ENCODE assay signal across 26 mouse cellular contexts in genomic region chr11:32160341-32160740, GRCm38 (mm10). TPM values are rescaled to one million over a fixed set of nuclear protein-coding genes. Genes with fewer than 3 reads are reported as not detected.
DNase-seq lines count a peak whose midpoint lies in the region; ATAC-seq lines count a peak whose summit lies in the region.
"Had no signal": no experiment of that assay in that cellular context is flagged by ENCODE, and none has a peak within 500 bp of the region (broad histone marks: within the 10 kb centered on the region; RNA-seq: fewer than 3 reads in every experiment).

No protein-coding gene starts in this region.

- 0 out of 2 replicates have a peak overlapping the region, but pooled peaks have one; percentile 7 for H3K9ac ChIP-seq in forebrain, embryonic 13.5 days
- H3K9ac ChIP-seq in forebrain, embryonic 12.5 days, result no peak overlapping the region
- no peak overlapping the region for H3K9ac ChIP-seq in kidney, embryonic 15.5 days
- no peak overlapping the region for H3K9ac ChIP-seq in forebrain, embryonic 15.5 days (replicated peaks)
- no peak overlapping the region for H3K9ac ChIP-seq in midbrain, embryonic 14.5 days (replicated peaks; ENCODE audit: low read length)
- H3K9ac ChIP-seq in intestine, embryonic 16.5 days (ENCODE audit: low read depth, low read length), result no peak overlapping the region
- H3K9ac ChIP-seq: embryonic facial prominence, embryonic 13.5 days; heart, embryonic 12.5 days; limb, embryonic 13.5 days; liver, embryonic 13.5 days; neural tube, embryonic 12.5 days had no signal

- H3K27ac ChIP-seq in forebrain, embryonic 13.5 days, result peak overlapping the region; percentile 99
- H3K27ac ChIP-seq in forebrain, embryonic 12.5 days, result no peak overlapping the region
- H3K27ac ChIP-seq in kidney, embryonic 15.5 days, result peak overlapping the region; percentile 41
- H3K27ac ChIP-seq in forebrain, embryonic 15.5 days (replicated peaks), result peak overlapping the region; percentile 98
- H3K27ac ChIP-seq in midbrain, embryonic 14.5 days (replicated peaks; ENCODE audit: low read depth, low read length), result peak overlapping the region; percentile 91
- no peak overlapping the region for H3K27ac ChIP-seq in intestine, embryonic 16.5 days (ENCODE audit: low read length)
- H3K27ac ChIP-seq: embryonic facial prominence, embryonic 13.5 days; kidney, postnatal 0 days; limb, embryonic 13.5 days; liver, embryonic 13.5 days; neural tube, embryonic 12.5 days had no signal

- no peaks in the 10 kb centered on the region for H3K36me3 ChIP-seq in forebrain, embryonic 13.5 days (ENCODE audit: poor library complexity, severe bottlenecking)
- H3K36me3 ChIP-seq in forebrain, embryonic 12.5 days (replicated peaks), result no peaks in the 10 kb centered on the region
- no peaks in the 10 kb centered on the region for H3K36me3 ChIP-seq in kidney, embryonic 15.5 days
- H3K36me3 ChIP-seq in forebrain, embryonic 15.5 days, result no peaks in the 10 kb centered on the region
- H3K36me3 ChIP-seq in midbrain, embryonic 14.5 days (ENCODE audit: control insufficient read depth, insufficient read depth, low read length), result no peaks in the 10 kb centered on the region
- no peaks in the 10 kb centered on the region for H3K36me3 ChIP-seq in intestine, embryonic 16.5 days (ENCODE audit: control insufficient read depth, insufficient read depth, low read length)
- H3K36me3 ChIP-seq: embryonic facial prominence, embryonic 13.5 days; heart, embryonic 12.5 days; limb, embryonic 13.5 days; liver, embryonic 13.5 days; neural tube, embryonic 12.5 days had no signal

- no peaks in the 10 kb centered on the region for H3K27me3 ChIP-seq in forebrain, embryonic 13.5 days
- peaks cover 15% of the 10 kb centered on the region; the same call in 1 of the 2 replicates for H3K27me3 ChIP-seq in forebrain, embryonic 12.5 days
- peaks cover 22% of the 10 kb centered on the region for H3K27me3 ChIP-seq in kidney, embryonic 15.5 days
- H3K27me3 ChIP-seq in forebrain, embryonic 15.5 days, result no peaks in the 10 kb centered on the region
- H3K27me3 ChIP-seq in midbrain, embryonic 14.5 days (ENCODE audit: control insufficient read depth, insufficient read depth, low read length), result no peaks in the 10 kb centered on the region
- H3K27me3 ChIP-seq in intestine, embryonic 16.5 days (replicated peaks; ENCODE audit: control insufficient read depth, insufficient read depth, low read length), result no peaks in the 10 kb centered on the region
- H3K27me3 ChIP-seq: neural tube, embryonic 12.5 days had no signal

- DNase-seq in kidney, postnatal 25 days, result no peak
- DNase-seq in midbrain, embryonic 14.5 days, result no peak
- DNase-seq in thymus, postnatal 25 days, result no peak
- DNase-seq: adrenal gland, postnatal 10 days; cerebellum, adult 2 months; cerebellum, postnatal 36 days; embryo, embryonic 11 days; heart, postnatal 14 days; kidney, adult 11 months; liver, embryonic 13.5 days; lung, adult 2 months; lung, postnatal 14 days; right cerebral cortex, adult 18-20 months; right cerebral cortex, postnatal 4 days; thymus, postnatal 36 days had no signal

- no peak overlapping the region for H3K4me3 ChIP-seq in forebrain, embryonic 13.5 days
- H3K4me3 ChIP-seq in forebrain, embryonic 12.5 days (replicated peaks), result no peak overlapping the region
- no peak overlapping the region for H3K4me3 ChIP-seq in kidney, embryonic 15.5 days (replicated peaks)
- no peak overlapping the region for H3K4me3 ChIP-seq in forebrain, embryonic 15.5 days
- H3K4me3 ChIP-seq in midbrain, embryonic 14.5 days (replicated peaks; ENCODE audit: low read depth, low read length), result no peak overlapping the region
- H3K4me3 ChIP-seq in intestine, embryonic 16.5 days (ENCODE audit: low read length), result no peak overlapping the region
- H3K4me3 ChIP-seq: embryonic facial prominence, embryonic 13.5 days; erythroblast, embryonic 14.5 days; heart, embryonic 12.5 days; limb, embryonic 13.5 days; liver, embryonic 13.5 days; neural tube, embryonic 12.5 days had no signal

- ATAC-seq in forebrain, embryonic 13.5 days, result no peak
- no peak for ATAC-seq in forebrain, embryonic 12.5 days (ENCODE audit: low FRiP score)
- ATAC-seq in kidney, embryonic 15.5 days (replicated peaks; ENCODE audit: low FRiP score), result no peak
- no peak for ATAC-seq in forebrain, embryonic 15.5 days (replicated peaks)
- ATAC-seq in midbrain, embryonic 14.5 days (ENCODE audit: low FRiP score, low TSS enrichment), result no peak
- no peak for ATAC-seq in intestine, embryonic 16.5 days

- peaks cover 65% of the 10 kb centered on the region for H3K4me1 ChIP-seq in forebrain, embryonic 13.5 days
- peaks cover 43% of the 10 kb centered on the region for H3K4me1 ChIP-seq in forebrain, embryonic 12.5 days
- H3K4me1 ChIP-seq in kidney, embryonic 15.5 days, result peaks cover 19% of the 10 kb centered on the region
- peaks cover 65% of the 10 kb centered on the region for H3K4me1 ChIP-seq in forebrain, embryonic 15.5 days
- peaks cover 46% of the 10 kb centered on the region for H3K4me1 ChIP-seq in midbrain, embryonic 14.5 days (ENCODE audit: control insufficient read depth, insufficient read depth, low read length)
- H3K4me1 ChIP-seq in intestine, embryonic 16.5 days (ENCODE audit: control insufficient read depth, insufficient read depth, low read length), result no peaks in the 10 kb centered on the region
- H3K4me1 ChIP-seq: liver, embryonic 13.5 days had no signal

- WGBS in forebrain, embryonic 13.5 days, result 68% methylated on average over 7 of the region's 7 CpGs
- 79% methylated on average over 7 of the region's 7 CpGs for WGBS in forebrain, embryonic 12.5 days
- 72% methylated on average over 7 of the region's 7 CpGs for WGBS in kidney, embryonic 15.5 days
- WGBS in forebrain, embryonic 15.5 days, result 69% methylated on average over 7 of the region's 7 CpGs
- 66% methylated on average over 7 of the region's 7 CpGs for WGBS in midbrain, embryonic 14.5 days
- 77% methylated on average over 7 of the region's 7 CpGs for WGBS in intestine, embryonic 16.5 days

- no peak overlapping the region for H3K4me2 ChIP-seq in forebrain, embryonic 13.5 days
- H3K4me2 ChIP-seq in forebrain, embryonic 12.5 days, result no peak overlapping the region
- H3K4me2 ChIP-seq in kidney, embryonic 15.5 days, result no peak overlapping the region
- no peak overlapping the region for H3K4me2 ChIP-seq in forebrain, embryonic 15.5 days (replicated peaks)
- H3K4me2 ChIP-seq in midbrain, embryonic 14.5 days (ENCODE audit: low read length), result no peak overlapping the region
- no peak overlapping the region for H3K4me2 ChIP-seq in intestine, embryonic 16.5 days (ENCODE audit: low read depth, low read length)
- H3K4me2 ChIP-seq: embryonic facial prominence, embryonic 13.5 days; heart, embryonic 12.5 days; limb, embryonic 13.5 days; liver, embryonic 13.5 days; neural tube, embryonic 12.5 days had no signal

- no peaks in the 10 kb centered on the region for H3K9me3 ChIP-seq in forebrain, embryonic 13.5 days (replicated peaks)
- H3K9me3 ChIP-seq in forebrain, embryonic 12.5 days, result no peaks in the 10 kb centered on the region
- H3K9me3 ChIP-seq in kidney, embryonic 15.5 days (replicated peaks), result no peaks in the 10 kb centered on the region
- H3K9me3 ChIP-seq in forebrain, embryonic 15.5 days, result no peaks in the 10 kb centered on the region
- no peaks in the 10 kb centered on the region for H3K9me3 ChIP-seq in midbrain, embryonic 14.5 days (ENCODE audit: control insufficient read depth, low read length)
- H3K9me3 ChIP-seq in intestine, embryonic 16.5 days (ENCODE audit: control insufficient read depth, low read length), result no peaks in the 10 kb centered on the region
- H3K9me3 ChIP-seq: embryonic facial prominence, embryonic 13.5 days; heart, embryonic 12.5 days; limb, embryonic 13.5 days; liver, embryonic 13.5 days; neural tube, embryonic 12.5 days had no signal

RNA-seq across cellular contexts. Expression of gene Il9r, which starts 39.7 kb away (rescaled TPM):
- not detected in 2 replicates for polyA plus RNA-seq in forebrain, embryonic 13.5 days (2015; fragmentation: Nextera tagmentation; extraction: Ambion mirVana)
- polyA plus RNA-seq in forebrain, embryonic 12.5 days (2016; fragmentation: Nextera tagmentation; extraction: Ambion mirVana), result not detected in 2 replicates
- not detected in 2 replicates for polyA plus RNA-seq in kidney, embryonic 15.5 days (2015; fragmentation: Nextera tagmentation; extraction: Ambion mirVana)
- polyA plus RNA-seq in forebrain, embryonic 15.5 days (2015; fragmentation: Nextera tagmentation; extraction: Ambion mirVana), result not detected in 2 replicates
- polyA plus RNA-seq in midbrain, embryonic 14.5 days (2014; fragmentation: Nextera tagmentation; extraction: Ambion mirVana), result not detected in 2 replicates
- polyA plus RNA-seq in intestine, embryonic 16.5 days (2015; fragmentation: Nextera tagmentation; extraction: Ambion mirVana), result 0.02 and 0.11 TPM in 2 replicates
- polyA plus RNA-seq: cerebellum, adult 2 months; erythroblast, embryonic 14.5 days; heart, embryonic 12.5 days; kidney, postnatal 0 days had no signal

RNA-seq across cellular contexts. Expression of gene Snrnp25, which starts 44.9 kb away (rescaled TPM):
- 61.3 and 64.9 TPM in 2 replicates for polyA plus RNA-seq in forebrain, embryonic 13.5 days (2015; fragmentation: Nextera tagmentation; extraction: Ambion mirVana)
- 61.4 and 62.7 TPM in 2 replicates for polyA plus RNA-seq in forebrain, embryonic 12.5 days (2016; fragmentation: Nextera tagmentation; extraction: Ambion mirVana)
- polyA plus RNA-seq in kidney, embryonic 15.5 days (2015; fragmentation: Nextera tagmentation; extraction: Ambion mirVana), result 59.6 and 60.9 TPM in 2 replicates
- 51.8 and 54.2 TPM in 2 replicates for polyA plus RNA-seq in forebrain, embryonic 15.5 days (2015; fragmentation: Nextera tagmentation; extraction: Ambion mirVana)
- 46.7 and 54.9 TPM in 2 replicates for polyA plus RNA-seq in midbrain, embryonic 14.5 days (2014; fragmentation: Nextera tagmentation; extraction: Ambion mirVana)
- 40.7 and 45.6 TPM in 2 replicates for polyA plus RNA-seq in intestine, embryonic 16.5 days (2015; fragmentation: Nextera tagmentation; extraction: Ambion mirVana)

Comparison
In these comparisons a context has a peak if more than half of its experiments do, and no peak if none do; other contexts are left out.
1. H3K27ac ChIP-seq: peak in forebrain, embryonic 13.5 days (single experiment), kidney, embryonic 15.5 days (single experiment), forebrain, embryonic 15.5 days (single experiment) and midbrain, embryonic 14.5 days (single experiment); none in forebrain, embryonic 12.5 days (single experiment) and intestine, embryonic 16.5 days (single experiment).